Mouse (Mus musculus): ENCODE results near the gene Borcs7.

Gene Borcs7

GRCm38 (mm10) chr19:46662784-46663183 lies 26.9 kb upstream of the Borcs7 start:
- in situ Hi-C loops (cut with MboI, MseI): loop anchor here (10.0 kb wide), 1 partner anchor 332 kb away; no protein-coding TSS in a partner anchor

DNA sequence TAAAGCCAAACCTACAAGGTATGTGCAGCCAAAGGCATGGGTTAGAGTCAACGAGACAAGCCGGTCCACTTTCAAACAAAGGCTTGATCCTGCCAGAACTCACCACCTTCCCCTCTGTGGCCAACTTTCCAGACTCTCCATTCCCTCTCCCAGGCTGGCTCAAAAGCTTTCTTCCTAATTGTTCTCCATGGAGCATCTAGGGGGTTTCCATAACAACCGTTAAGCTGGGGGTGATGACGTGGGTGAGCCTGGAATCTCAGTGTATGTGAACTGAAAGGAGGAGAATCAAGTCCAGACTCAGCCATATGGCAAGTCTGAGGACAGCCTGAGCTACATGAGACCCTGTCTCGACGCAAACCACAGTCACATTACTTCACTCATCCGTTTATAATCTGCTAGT lies 24.2 kb upstream of the Borcs7 start:
- in situ Hi-C loops (cut with MboI, MseI): loop anchor here (5.0 to 10.0 kb wide), 3 partner anchors 72 to 329 kb away; no protein-coding TSS in a partner anchor

DNA sequence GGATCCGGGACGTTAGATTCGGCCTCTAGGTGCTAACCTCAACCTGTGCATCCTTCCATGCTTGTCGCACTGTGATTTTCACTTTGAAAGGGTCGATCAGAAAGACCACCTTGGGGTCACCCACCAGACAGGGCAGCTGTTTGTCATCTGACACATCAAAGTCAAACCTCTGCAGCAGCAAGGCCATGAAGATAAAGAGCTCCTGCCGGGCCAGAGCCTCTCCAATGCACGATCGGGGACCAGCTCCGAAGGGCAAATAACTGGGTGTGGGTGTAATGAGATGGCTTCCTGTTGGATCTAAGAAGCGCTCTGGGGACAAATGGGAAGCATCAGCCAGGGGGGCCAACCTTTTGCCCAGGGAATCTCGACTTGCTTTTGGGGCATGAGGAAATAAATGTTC lies 22.4 kb upstream of the Borcs7 start:
- in situ Hi-C loops (cut with MboI, MseI): loop anchor here (5.0 to 10.0 kb wide), 3 partner anchors 70 to 328 kb away; no protein-coding TSS in a partner anchor

- in situ Hi-C loops (cut with MboI, MseI): loop anchor here (5.0 to 10.0 kb wide), 3 partner anchors 69 to 327 kb away; no protein-coding TSS in a partner anchor
Measured at GRCm38 (mm10) chr19:46668263-46668662, 21.4 kb upstream of the Borcs7 start.

DNA sequence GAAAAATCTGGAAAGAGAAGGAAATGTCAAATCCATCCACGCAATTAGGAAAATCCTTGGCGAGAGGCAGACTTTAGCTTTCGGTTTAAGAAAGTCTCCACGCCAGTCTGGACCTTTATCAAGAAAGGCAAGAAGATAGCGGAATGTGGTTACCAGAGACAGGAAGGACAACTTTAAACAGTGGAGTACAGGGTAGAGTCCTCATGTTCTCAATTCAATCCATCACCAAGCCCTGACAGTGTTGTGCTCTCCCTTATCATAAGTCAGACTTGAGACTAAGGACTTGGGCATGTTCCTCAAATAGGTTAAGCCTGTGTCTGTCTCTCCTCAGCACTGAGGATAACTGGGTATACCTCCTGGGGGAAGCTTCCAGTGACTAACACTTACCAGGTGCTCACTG lies 19.9 kb upstream of the Borcs7 start:
- in situ Hi-C loops (cut with MboI, MseI): loop anchor here (5.0 to 10.0 kb wide), 3 partner anchors 67 to 325 kb away; no protein-coding TSS in a partner anchor

GRCm38 (mm10) chr19:46670691-46671090 lies 19.0 kb upstream of the Borcs7 start:
- in situ Hi-C loops (cut with MboI, MseI): no loop called here

GRCm38 (mm10) chr19:46672766-46673418 lies 16.8 kb upstream of the Borcs7 start, which contains the start of gene Cyp17a1:
TSS of gene Cyp17a1 (minus strand) at chr19:46673172.
- in situ Hi-C loops (cut with MboI, MseI): no loop called here

DNA sequence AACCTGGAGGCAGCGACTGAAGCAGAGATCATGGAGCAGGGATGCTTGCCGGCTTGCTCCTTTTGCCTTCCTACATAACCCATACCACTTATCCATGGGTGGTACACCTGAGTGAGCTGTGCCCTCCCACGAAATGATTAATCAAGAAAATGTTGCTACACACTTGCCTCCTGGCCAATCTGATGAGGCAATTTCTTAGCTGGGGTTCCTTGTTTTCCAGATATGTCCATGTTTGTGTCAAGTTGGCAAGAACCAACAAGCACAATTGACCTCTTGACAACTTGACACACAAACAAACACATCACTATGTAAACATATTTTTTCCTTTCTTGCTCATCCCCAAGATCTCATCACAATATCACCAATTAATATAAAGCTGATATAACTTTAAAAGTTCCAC lies 14.1 kb upstream of the Borcs7 start:
- in situ Hi-C loops (cut with MboI, MseI): no loop called here

DNA sequence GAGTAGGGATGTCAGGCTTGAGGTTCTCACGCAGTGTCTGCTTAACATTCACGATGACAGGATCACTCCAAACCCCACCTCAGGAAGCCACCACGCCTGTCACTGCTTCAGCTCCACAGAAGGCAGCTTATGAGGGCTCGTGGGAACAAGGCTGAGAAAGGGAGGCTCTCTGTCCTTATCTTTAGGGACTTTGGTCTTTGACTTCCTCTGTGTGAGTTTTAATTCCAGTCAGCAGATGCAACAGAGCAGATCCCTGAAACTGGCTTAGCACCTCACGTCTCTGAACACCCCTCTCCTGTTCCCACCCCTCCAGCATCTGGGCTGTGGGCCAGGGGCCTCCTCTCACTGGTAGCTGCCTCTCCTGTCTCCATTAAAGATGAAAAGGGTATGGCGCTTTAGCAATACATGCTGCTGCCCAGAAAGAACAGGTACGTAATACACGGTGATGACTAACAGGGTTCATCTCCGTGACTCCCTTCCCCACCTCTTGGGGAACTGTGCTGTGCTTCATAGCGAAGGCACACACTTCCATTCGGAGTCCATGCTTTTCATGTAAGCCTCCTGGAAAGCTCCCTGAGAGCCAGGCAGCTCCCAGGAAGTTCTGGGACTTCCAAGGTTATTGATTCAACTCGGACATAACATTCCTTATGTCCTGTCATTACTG lies 9.9 kb upstream of the Borcs7 start:
- in situ Hi-C loops (cut with MboI, MseI): no loop called here

GRCm38 (mm10) chr19:46690387-46690786 lies 681 bp downstream of the Borcs7 start:
- in situ Hi-C loops (cut with MboI, MseI): no loop called here

GRCm38 (mm10) chr19:46691078-46691477 lies 1.4 kb downstream of the Borcs7 start:
- in situ Hi-C loops (cut with MboI, MseI): no loop called here

- in situ Hi-C loops (cut with MboI, MseI): no loop called here
Measured at GRCm38 (mm10) chr19:46693146-46693545, 3.4 kb downstream of the Borcs7 start.

DNA sequence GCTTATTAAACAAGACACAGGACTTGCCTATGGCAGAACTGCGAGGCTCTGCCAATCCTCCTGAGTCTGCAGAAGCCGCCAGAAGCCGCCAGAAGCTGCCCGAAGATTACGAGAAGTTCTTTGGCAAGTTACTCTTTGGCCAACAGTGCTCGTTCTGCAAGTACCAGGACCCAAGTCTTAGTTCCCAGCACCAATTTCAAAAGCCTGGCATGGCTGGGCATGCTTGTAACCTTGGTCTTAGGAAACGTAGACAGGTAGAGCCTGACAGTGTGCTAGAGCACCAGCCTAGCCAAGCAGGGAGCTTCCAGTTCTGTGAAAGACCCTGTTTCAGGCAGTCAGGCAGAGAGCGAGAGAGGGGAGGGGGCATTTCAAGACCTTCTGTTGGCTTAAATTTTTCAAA lies 6.8 kb downstream of the Borcs7 start:
- in situ Hi-C loops (cut with MboI, MseI): no loop called here

GRCm38 (mm10) chr19:46696943-46697342 lies 7.2 kb downstream of the Borcs7 start:
- in situ Hi-C loops (cut with MboI, MseI): no loop called here

DNA sequence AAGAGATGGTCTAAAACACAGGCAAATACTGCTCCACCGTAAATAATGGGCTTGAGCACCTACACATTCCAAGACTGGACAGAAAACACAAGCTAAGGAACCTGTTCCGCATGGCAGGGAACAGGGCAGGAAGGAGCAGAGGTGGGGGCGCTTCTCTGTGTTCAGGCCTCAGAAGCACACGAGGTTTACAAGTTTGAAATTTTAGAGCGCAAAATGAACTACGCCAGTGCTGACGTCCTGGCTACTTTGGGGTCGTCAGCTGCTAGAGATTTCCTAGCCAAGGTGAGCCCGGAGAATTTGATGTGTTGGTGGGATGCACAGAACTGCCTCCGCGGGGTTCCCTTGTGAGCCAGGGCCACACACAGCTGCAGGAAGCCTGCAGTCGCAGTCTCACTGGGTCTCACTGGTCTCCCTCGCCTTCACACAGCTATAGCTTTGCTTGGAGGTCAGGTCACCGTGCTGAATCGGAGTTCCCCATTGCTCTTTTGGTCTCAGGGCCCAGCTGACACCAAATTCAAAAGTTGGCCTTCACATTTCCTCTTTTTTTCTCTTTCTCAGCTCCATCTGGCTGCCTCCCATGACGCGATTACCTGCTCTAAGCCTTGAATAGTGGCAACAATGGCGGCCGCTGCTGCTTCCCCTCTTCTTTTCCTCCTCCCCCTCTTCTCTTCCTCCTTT lies 8.3 kb downstream of the Borcs7 start:
- in situ Hi-C loops (cut with MboI, MseI): no loop called here

DNA sequence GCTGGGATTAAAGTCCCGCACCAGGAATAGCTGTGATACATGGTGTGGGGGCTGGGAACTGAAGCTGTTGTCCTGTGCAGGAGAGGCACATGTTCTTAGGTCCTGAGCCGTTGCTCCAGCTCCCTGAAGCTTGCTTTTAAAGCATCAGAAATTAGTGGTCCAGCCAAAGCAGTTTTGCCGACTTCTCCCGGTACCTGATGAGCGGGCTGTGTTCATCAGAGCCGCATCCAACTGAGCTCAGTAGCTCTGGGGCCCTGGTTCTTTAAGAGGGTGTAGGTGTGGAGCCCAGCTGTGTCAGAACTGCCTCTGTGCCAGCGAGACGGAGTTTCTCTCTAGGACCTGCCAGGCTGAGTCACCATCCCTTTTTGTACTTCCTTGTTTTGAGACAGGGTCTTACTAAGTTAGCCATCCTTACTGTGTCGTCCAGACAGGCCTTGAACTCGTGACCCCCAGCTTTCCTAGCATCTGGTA lies 9.3 kb downstream of the Borcs7 start:
- in situ Hi-C loops (cut with MboI, MseI): no loop called here

GRCm38 (mm10) chr19:46701156-46701555 lies 11.4 kb downstream of the Borcs7 start:
- in situ Hi-C loops (cut with MboI, MseI): no loop called here

GRCm38 (mm10) chr19:46705779-46706495 lies 16.2 kb downstream of the Borcs7 start:
- in situ Hi-C loops (cut with MboI, MseI): no loop called here

DNA sequence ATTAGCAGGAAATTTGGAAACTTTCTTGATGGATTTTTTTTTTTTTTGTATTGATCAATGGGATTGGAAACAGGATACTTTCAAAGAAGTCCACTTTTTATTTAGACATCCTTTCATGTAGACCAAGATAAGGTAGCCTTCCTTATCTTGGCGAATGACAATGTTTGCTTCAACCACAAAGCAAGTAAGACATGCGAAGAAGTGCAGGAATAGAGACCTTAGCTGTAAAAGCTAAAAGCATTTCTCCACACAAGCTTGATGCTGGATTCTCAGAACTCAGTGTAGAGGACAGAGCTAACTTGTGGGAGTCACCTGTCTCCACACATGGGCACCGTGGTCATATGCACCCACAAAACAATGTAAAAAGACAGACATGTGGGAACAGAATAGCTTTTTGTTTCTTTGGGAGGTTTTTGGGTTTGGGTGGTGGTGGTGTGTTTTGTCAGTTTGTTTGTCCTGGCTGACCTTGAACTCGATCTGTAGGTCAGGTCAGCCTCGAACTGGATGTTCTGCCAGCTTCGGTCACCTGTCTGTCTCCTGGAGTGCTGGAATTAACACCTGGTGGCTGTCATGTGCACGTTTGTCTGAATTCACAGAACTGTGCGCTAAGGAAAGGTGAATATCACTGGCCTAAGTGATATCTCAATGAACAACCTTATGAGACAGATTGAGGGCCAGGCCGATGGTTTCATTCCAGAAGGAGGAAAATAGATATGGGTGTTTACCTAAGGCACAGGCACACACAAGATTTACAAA lies 17.0 kb downstream of the Borcs7 start:
- in situ Hi-C loops (cut with MboI, MseI): no loop called here

DNA sequence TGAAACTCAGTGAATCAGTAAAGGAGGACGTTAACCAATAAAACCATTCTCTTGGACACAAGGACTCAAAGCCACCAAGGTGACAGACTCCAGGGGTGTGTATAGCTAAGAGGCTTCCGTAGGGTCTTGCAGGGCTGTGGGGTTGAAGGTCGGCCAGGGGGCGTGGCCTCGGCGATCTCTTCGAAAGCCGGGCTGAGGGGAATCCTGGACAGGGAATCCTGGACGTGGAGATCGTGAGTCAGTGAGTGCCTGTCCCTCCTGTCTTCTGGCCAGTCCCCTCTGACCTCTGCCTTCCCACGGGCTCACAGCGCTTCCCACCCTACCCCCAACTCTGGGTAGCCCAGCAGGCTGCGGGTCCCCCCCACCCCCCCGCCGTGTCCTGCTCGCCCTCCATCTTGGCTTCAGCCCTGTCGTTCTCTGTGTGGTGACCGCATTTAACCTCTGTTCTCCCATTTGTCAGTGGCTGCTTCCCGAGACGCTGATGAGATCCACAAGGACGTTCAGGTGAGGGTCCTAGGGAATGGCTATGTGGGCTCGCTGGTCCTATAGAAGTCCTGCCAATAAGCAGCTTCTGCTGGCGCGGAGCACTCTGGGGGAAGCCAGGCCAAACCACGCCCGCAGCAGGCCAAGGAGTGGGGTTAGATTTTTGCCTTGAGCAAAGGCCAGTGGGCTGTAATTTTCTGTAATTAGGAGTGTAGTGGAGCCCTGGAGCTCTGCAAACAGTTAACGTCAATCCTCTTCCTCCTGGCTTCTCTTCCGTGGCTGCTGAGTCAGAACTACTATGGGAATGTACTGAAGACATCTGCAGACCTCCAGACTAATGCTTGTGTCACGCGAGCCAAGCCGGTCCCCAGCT lies 17.8 kb downstream of the Borcs7 start, which contains the start of gene As3mt:
Gene As3mt (plus strand): TSS at position 163 of the 856 bp plus-strand sequence.
- in situ Hi-C loops (cut with MboI, MseI): no loop called here
